Mouse (Mus musculus): Measurements from ENCODE around the gene Imp3.

GRCm38 (mm10) chr9:56918466-56918865 lies 18.8 kb upstream of the Imp3 start:
- TF ChIP-seq RCOR1 (IDR thresholded peaks at IDR 0.05; ENCODE audit: low read depth, low read length) (no peak), CHD2 (IDR thresholded peaks at IDR 0.05; ENCODE audit: low read length) (no peak), TCF12 (IDR thresholded peaks at IDR 0.05; ENCODE audit: low read depth, low read length) (no peak), POLR2AphosphoS2 (IDR thresholded peaks at IDR 0.05; ENCODE audit: low read length) (no peak)
